Mouse (Mus musculus): ENCODE data around the gene Mtmr3.

The Mtmr3 gene

DNA sequence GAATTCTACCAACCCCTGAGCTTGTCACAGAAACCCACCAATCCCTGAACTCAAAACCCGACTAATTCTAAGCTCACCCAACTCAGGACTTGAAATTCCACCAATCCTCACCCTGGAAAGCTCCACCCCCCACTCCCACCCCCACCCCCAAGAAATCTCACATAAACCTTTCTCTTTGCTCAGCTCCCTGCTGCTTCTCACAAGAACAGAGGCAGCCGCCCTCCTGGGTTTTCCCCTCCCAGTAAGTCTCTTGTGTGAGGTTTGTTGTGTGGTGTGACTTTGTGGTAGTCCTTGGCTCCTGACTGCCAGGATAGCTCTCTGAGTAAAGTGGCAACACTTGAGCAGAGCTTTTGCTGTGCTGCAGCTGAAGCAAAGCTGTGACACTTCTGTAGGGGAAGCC, 131.8 kb downstream of the Mtmr3 start:
- no peak for DNase-seq

DNA sequence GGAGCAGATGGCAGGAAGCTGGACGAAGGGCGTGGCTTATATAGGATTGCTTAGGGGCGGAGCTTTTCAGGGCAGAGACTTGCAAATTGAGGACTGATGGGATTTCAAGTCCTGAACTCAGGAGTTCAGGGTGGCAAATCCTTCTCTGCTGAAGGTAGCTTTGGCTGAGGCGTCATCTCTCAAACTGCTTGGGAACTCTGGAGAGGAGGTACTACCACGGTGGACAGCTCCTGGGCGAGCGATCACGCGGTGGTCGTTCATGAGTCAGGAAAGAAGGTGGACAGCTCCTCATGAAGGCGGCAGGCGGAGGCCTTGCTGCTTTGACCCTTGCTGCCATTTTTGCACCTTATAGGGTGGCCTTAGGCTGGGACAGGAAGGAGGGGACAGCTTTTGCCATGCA, 133.5 kb downstream of the Mtmr3 start:
- DNase-seq: no peak

- DNase-seq: no peak
Observed at GRCm38 (mm10) chr11:4460615-4461014, 134.0 kb downstream of the Mtmr3 start.

DNA sequence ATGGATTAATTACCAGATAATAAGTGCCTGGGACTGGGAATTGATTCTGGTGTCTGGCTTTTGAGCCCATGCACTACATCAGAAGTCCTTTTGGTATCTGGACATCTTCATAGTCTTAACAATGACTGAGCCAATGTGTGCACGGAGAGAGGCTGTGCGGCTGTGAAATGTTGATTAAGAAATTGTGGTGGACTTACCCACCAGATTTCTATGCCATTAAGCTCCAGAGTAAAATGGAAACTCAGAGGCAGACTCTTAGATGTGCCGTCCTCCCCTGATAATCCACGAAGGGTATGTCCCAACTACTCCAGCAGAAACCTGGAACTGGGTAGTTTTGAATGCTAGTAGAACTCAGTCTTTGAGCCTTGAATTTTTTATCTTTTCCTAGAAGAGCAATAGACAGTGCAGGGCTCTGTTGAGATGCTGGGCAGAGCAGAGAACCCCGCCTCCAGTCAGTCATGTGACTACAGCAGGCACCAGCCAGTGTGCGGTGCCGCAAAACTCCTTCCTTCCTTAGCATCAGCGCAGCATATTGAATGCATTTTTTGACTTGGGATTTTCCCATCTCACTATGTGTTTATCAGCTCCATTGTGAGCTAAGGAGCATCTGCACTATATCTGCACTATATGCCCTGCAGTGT, 139.6 kb downstream of the Mtmr3 start:
- DNase-seq: no peak

- peak; percentile 20 to 38 for DNase-seq
Observed at GRCm38 (mm10) chr11:4452467-4453184, 142.0 kb downstream of the Mtmr3 start.

DNA sequence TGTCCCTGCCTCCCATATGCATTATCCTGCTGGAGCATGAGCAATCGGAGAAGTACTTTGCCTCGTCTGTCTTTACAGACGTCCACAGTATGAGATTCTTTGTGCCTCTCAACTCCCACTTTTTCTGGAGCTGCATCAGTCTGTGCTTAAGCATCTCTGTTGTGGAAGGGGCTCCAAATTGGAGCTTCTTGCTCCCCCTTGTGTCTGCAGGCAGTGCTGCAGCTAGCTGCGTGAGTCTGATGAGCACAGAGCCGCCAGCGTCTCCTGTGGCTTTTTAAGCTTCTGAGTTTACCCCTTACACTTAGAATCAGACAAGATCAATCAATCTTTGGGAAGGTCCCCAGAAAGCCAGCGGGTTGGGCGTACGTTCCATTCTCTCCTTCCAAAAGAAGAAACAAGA, 143.5 kb downstream of the Mtmr3 start:
- DNase-seq: peak; percentile 68 to 76

DNA sequence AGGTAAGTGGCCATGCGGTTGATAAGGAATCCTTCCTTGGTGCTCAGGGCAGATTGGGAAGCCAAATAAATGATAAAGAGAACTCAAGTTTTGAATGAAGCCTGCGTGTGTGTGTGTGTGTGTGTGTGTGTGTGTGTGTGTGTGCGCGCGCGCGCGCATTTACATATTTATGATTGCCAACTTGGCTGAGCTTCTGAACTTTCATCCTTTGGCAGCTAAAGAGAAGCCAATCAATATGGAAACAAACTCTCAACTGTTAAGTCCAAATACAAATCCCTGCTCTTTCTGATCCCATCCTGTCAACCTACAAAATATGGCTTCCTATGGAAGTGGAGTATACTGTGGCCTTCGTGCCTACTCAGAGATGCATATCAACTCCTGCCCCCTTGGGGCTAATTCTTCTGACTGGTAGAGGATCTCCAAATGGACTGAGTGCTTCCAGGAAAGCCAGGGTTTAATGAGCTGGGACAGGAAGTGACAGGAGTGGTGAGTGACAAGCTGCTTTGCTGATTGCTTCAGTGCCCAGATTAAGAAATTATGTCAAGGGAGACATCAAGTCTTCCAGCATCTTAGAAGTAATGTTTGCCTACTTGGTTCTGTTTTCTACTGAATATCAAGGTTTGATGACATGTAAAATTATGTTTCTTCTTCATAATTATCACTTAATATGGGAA, 148.3 kb downstream of the Mtmr3 start:
- DNase-seq: no peak

GRCm38 (mm10) chr11:4442280-4442679, 152.4 kb downstream of the Mtmr3 start:
- no peak for DNase-seq

GRCm38 (mm10) chr11:4440978-4441377, 153.7 kb downstream of the Mtmr3 start, which contains the start of gene Hormad2:
Hormad2 (minus strand) TSS chr11:4441105.
- no peak for DNase-seq

- no peak for DNase-seq
Observed at GRCm38 (mm10) chr11:4438211-4438610, 156.5 kb downstream of the Mtmr3 start.

DNA sequence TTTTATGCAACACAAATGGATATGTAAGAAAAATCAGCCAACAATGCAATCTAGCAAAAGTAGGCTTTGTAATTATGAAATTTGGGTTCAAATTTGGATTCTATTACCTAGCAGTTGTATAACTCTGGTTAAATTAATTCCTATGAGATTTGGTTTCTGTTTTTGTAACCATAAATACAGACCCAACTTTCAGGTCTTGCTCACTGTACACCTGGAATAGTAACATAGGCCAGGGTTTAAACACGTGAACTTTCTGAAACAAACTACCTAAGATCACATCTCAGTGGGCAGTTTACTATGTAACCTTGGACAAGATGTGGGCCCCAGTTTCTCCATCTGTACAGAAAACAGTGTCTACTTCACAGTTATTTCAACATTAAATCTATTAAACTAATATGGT, 157.3 kb downstream of the Mtmr3 start:
- DNase-seq: no peak

DNA sequence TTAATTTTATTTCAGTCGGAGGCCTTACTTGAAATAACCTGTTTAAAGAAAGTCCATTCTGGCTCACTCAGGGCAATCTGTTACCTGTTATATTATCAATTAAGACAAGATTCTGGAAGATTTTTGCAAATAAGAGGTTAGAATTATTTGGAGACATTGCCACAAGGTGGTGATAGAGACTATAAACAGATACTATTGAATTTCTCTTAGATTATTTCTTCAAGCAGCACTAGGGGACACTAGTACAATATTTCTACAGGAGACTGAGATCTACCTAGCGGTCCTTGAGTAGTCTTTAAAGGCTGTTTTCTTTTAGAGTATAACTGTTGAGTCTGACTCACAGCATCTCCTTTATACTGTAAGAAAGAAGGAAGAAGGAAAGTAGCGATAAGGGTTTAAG, 158.0 kb downstream of the Mtmr3 start:
- peak in 1 of 2 experiments; percentile 23 for DNase-seq

DNA sequence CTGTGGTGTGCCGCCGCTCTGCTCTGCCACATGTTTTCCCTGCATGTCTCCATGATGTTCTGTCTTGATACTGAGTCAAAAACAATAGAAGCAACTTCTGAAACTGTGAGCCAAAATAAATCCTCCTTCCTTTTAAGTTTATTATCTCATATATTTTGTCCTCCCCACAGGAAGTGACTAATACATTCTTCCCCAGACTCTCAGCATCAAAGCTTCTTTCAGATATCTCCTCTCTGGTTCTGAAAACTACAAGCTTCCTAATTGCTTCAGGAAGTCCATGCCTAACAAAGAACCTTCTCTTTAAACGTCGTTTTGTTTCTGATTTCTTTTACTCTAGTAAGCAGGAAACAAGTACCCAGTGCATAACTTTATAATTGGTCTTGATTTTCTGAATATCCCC, 160.2 kb downstream of the Mtmr3 start:
- DNase-seq: no peak

Measured in cerebellum, postnatal 14 days (tissue).